Mouse (Mus musculus) ES-E14 (cell line): Measurements from ENCODE around the gene Dffb.

Experiments used
- CHD2 ChIP-seq: IDR thresholded peaks from 2 replicates; pipeline ENCODE4 v1.6.1; 2014; ENCODE audit warnings: mild to moderate bottlenecking, low read depth, low read length, inconsistent platforms
- HCFC1 ChIP-seq: IDR thresholded peaks from 2 replicates; pipeline ENCODE4 v1.6.1; 2012; ENCODE audit warnings: low read length, inconsistent platforms, borderline replicate concordance; ENCODE audit not compliant: insufficient read depth
- ZC3H11A ChIP-seq: IDR thresholded peaks from 2 replicates; pipeline ENCODE4 v1.6.1; 2012; ENCODE audit warnings: low read depth, mild to moderate bottlenecking, inconsistent platforms, low read length, borderline replicate concordance
- ZNF384 ChIP-seq: IDR thresholded peaks from 2 replicates; pipeline ENCODE4 v1.6.1; 2012; ENCODE audit warnings: low read depth, low read length, inconsistent platforms

- TF ChIP-seq ZC3H11A (no peak), HCFC1 (no peak), ZNF384 (no peak), CHD2 (no peak)
These were observed 46.1 kb downstream of the Dffb start for GRCm38 (mm10) chr4:153928772-153929299.
